Mouse (Mus musculus) urinary bladder, postnatal 14 days (tissue): ENCODE measurements at regions not wholly inside any gene's neighbourhood (a gene's known extent, or its start where the extent isn't known, plus 50 kb on each side); places are given as distances from the start of the nearest gene placed in this dataset.

Experiments
- DNase-seq: peaks from one replicate; pipeline ENCODE4 v3.0.0; 2021; ENCODE audit warnings: low spot score

- peak; percentile 9 for DNase-seq
Measured at GRCm38 (mm10) chr3:56789155-56789554, 512.6 kb downstream of the Tm4sf1 start.

GRCm38 (mm10) chr3:56773920-56774319, 527.9 kb downstream of the Tm4sf1 start:
- DNase-seq, result no peak

- no peak for DNase-seq
Measured at GRCm38 (mm10) chr3:56770225-56770624, 531.6 kb downstream of the Tm4sf1 start.

- no peak for DNase-seq
Measured at GRCm38 (mm10) chr3:56767133-56767532, 534.7 kb downstream of the Tm4sf1 start.

GRCm38 (mm10) chr3:56764336-56764735, 537.5 kb downstream of the Tm4sf1 start:
- no peak for DNase-seq

GRCm38 (mm10) chr3:56763896-56764295, 537.9 kb downstream of the Tm4sf1 start:
- DNase-seq, result no peak

- DNase-seq, result peak; percentile 4
Measured at GRCm38 (mm10) chr3:56753654-56754053, 548.1 kb downstream of the Tm4sf1 start.

GRCm38 (mm10) chr3:56751926-56752325, 549.9 kb downstream of the Tm4sf1 start:
- no peak for DNase-seq

GRCm38 (mm10) chr3:56740902-56741301, 557.4 kb upstream of the Nbea start:
- no peak for DNase-seq

- DNase-seq, result no peak
Measured at GRCm38 (mm10) chr3:56739451-56739850, 556.0 kb upstream of the Nbea start.

GRCm38 (mm10) chr3:56730849-56731248, 547.3 kb upstream of the Nbea start:
- DNase-seq, result no peak

- DNase-seq, result no peak
Measured at GRCm38 (mm10) chr3:56724991-56725390, 541.5 kb upstream of the Nbea start.

GRCm38 (mm10) chr3:56708260-56708659, 524.8 kb upstream of the Nbea start:
- DNase-seq, result no peak

GRCm38 (mm10) chr3:56707312-56707711, 523.8 kb upstream of the Nbea start:
- DNase-seq, result no peak

GRCm38 (mm10) chr3:56706038-56706437, 522.5 kb upstream of the Nbea start:
- DNase-seq, result no peak

- no peak for DNase-seq
Measured at GRCm38 (mm10) chr3:56698941-56699340, 515.4 kb upstream of the Nbea start.

- no peak for DNase-seq
Measured at GRCm38 (mm10) chr3:56698248-56698647, 514.7 kb upstream of the Nbea start.

- DNase-seq, result no peak
Measured at GRCm38 (mm10) chr3:56681031-56681430, 497.5 kb upstream of the Nbea start.

GRCm38 (mm10) chr3:56668829-56669228, 485.3 kb upstream of the Nbea start:
- no peak for DNase-seq

- DNase-seq, result no peak
Measured at GRCm38 (mm10) chr3:56660594-56660993, 477.1 kb upstream of the Nbea start.

GRCm38 (mm10) chr3:56647313-56647712, 463.8 kb upstream of the Nbea start:
- no peak for DNase-seq
